Mouse (Mus musculus) layer of hippocampus, postnatal 25 days (tissue): ENCODE measurements around the gene Gstt3. TPM values are rescaled to one million over a fixed set of nuclear protein-coding genes. Genes with fewer than 3 reads are reported as not detected.

Experiments
- DNase-seq, 2 experiments: peaks; one replicate each; pipeline ENCODE4 v3.0.0; 2022; ENCODE audit warnings: mixed read lengths in 2 of 2, low spot score in 1 of 2; ENCODE audit errors: extremely low spot score in 1 of 2
- total RNA-seq, 2 experiments: library from RNA; stranded (reverse); gene quantifications; 2 replicates each; pipeline ENCODE4 v1.2.3; 2021

The Gstt3 gene
- 1 to 10 TPM; 1.7 to 1.8 TPM for total RNA-seq

DNA sequence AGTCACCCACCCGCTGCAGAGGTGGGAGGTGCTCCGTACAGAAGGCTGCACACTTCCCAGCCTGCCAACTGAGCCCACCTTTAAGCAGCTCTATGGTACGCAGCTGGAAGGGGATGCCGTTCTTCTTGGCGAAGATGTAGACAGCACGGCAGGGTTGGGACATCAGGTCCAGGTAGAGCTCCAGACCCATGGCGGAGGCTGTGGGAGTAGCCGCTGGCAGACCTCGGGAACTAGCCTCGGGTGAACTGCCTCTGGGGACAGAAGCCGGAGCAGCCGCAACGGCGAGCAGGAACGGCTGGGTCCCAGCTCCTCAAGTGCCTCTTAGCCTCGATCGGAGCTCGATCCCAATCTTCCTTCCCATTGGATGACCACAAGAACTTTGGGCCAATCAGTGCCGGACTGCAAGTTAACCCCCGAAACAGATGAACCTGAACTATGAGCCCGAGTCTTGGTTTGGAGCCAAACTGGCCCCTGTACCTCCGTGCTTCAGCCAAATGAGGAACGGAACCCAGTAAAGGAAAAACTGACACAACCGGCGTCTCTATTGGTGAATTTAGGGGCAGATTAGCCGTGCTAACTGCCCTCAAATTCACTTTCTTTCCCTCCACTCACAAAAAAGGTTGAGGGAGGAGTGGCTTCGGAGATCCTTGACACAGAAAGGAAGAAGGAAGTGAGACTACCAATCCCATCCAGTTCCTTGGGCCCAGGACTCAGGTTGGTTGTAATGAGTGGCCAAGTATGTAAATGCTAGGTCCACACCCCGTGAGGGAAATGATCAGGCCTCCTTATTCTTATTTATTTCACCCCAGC, at the start of gene Gstt3, which contains the start of gene Gm20441:
TSS of gene Gstt3 (minus strand) at position 646 of the 810 bp plus-strand sequence.
TSS of gene Gm20441 (minus strand) at position 186 of the 810 bp plus-strand sequence.
- DNase-seq: peak in 1 of 2 experiments; percentile 16

DNA sequence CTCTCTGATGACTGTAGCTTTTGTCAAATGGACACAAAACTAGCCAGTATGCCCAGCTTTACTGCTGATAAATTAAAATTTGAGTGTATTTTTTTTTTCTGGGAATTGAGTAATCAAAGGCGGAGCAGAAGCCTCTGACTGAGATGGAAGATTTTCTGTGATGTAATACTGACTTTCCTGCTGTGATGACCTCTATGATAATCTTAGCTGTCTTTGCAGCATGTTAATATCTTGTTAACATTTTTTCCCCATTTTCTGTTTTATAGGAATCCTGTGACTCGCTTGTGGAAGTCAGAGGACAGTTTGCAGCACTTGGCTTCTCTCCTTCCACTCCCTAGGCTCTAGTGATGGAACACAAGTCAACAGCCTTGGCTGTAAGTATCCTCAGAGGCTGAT, 49.1 kb upstream of the Gstt3 start:
- no peak for DNase-seq

GRCm38 (mm10) chr10:75829529-75830274, 48.5 kb upstream of the Gstt3 start:
- DNase-seq: no peak

GRCm38 (mm10) chr10:75828500-75828931, 47.3 kb upstream of the Gstt3 start:
- peak in 1 of 2 experiments; percentile 25 for DNase-seq

DNA sequence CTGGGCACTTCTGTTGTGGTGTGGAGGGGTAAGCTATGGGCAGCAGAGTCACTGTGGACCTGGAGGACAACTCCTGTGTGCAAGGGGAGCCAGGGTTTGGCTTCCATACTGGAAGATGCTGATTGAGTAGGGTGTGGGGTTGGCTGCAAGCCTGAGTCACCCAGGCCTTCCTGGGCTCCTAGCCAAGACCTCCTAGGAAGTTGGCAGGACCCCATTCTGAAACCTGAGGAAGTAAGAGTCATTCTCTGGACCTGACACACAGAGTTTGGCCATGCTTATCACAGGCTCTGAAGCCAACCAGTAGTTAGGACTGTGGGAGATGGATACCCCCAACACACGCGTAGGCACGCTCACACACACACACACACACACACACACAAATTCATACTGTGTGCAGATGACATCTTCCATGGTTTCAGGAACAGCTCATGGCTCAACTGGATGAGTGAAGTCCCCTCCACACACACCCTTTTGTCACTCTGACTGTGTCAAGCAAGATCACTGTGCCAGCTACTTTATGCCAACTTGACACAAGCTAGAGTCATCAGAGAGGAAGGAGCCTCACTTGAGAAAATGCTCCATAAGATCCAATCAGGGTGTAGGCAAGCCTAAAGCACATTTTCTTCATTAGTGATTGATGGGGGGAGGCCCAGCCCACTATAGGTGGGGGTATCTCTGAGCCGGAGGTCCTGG, 46.6 kb upstream of the Gstt3 start:
- no peak for DNase-seq

- DNase-seq: no peak
Observed at GRCm38 (mm10) chr10:75824530-75824929, 43.3 kb upstream of the Gstt3 start.

DNA sequence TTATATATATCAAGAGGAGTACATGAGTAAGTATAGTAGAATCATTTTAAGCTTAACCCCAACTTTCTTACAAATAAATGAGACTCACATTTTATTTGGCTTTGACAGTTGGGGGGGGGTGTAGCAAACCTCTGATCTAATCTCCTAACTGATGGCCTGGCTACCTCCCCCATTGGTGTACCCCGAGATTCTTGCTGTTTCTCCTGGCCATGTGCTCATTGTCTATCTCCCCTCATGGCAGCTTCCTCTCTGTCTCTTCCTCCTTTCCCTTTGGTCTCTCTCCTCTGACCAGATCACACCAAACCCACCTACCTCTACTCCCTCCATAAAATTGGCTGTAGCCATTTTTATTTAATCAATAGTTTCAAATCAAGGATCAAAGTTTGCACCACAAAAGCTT, 42.6 kb upstream of the Gstt3 start:
- DNase-seq: no peak

GRCm38 (mm10) chr10:75822443-75822842, 41.2 kb upstream of the Gstt3 start, which contains the start of gene Gstt4:
Gene Gstt4 (minus strand): TSS chr10:75822543.
- no peak for DNase-seq

DNA sequence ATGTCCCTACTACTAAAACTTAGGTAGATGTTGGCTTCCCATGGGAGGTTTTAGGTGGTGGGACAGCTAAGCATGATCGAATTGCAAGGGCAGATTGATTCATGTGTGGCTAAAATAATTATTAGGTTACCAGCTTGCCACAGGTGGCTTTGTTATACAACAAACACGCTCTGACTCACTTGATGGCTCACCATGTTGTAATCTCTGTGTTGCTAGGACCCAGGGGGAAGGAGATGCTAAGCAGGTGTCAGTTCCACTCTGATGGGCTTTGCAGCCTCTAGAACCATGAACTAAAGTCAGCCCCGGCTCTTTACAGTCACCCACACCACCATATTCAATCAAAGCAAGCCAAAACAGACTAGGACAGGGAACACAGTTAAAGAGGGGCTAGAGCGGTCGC, 38.7 kb upstream of the Gstt3 start:
- DNase-seq: no peak

- DNase-seq: no peak
Observed at GRCm38 (mm10) chr10:75818641-75819040, 37.4 kb upstream of the Gstt3 start.

GRCm38 (mm10) chr10:75804217-75804616, 23.0 kb upstream of the Gstt3 start:
- no peak for DNase-seq

- DNase-seq: peak in 1 of 2 experiments; percentile 30
Observed at GRCm38 (mm10) chr10:75798176-75798696, 17.0 kb upstream of the Gstt3 start, which contains the start of gene Gstt1. Gene Gstt1 (minus strand): TSS chr10:75798584.

DNA sequence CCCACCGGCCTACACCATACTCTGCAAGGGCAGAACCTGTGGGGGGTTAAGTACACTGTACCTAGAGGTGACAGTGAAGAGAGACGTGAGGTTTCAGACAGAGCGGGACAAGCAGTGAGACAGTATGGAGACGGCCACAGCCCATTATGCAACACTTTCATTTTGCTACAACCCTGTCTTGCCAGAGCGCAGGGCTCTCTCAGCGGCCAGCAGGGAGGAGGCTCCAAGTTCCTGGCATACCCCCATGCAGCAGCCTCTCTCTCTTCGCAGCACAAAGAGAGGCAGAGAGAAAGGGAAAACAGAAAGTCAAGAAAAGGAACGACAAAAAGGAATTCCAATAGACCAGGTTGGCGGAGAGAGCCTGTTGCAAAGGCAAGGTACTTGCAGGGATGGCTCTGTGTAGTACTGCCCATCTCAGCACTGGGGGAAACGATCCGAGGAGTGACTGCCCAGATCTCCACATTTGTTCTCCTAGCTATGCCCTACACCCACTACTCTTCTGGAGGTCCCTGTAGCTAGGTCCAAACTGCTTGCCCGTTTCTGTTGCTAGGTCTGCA, 16.5 kb upstream of the Gstt3 start:
- DNase-seq: peak; percentile 18 to 20

- no peak for DNase-seq
Observed at GRCm38 (mm10) chr10:75796731-75797516, 15.7 kb upstream of the Gstt3 start.

DNA sequence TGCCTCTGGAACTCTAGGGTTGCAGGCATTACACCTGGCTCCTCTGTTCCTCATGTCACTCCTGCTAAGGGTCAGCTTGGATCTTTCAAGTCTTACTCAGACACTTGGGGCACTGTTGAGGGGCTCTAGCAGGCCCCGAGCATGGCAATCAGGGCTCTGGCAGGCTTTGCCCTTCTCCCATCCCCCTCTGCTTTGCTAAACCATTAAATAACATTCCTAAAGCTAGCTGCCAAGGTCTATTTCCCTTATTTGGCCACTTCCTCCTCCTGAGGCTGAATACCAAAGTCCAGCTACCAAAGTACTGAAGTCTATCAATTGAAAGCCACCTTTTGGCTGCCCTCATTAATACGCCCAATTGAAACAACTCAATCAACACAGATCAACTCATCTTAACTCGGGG, 13.7 kb upstream of the Gstt3 start:
- DNase-seq: no peak

- DNase-seq: no peak
Observed at GRCm38 (mm10) chr10:75790773-75791172, 9.6 kb upstream of the Gstt3 start.

DNA sequence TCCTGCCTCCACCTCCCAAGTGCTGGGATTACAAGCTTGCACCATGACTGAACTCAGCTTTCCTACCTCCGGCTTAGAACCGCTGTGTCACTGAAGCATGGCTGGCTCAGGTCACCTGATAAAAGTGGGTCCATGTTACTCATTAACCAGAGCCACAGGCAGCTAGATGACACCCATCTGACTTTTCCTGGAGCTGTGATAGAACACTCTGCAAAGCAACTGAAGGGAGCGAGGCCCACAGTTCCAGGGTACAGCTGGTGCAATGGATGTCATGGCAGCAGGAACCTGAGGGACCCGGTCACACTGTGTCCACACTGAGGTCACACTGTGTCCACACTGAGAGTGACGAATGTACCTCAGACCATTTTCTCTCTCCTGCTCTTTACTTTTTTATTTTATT, 8.6 kb upstream of the Gstt3 start:
- no peak for DNase-seq

- DNase-seq: no peak
Observed at GRCm38 (mm10) chr10:75789081-75789735, 8.0 kb upstream of the Gstt3 start.

DNA sequence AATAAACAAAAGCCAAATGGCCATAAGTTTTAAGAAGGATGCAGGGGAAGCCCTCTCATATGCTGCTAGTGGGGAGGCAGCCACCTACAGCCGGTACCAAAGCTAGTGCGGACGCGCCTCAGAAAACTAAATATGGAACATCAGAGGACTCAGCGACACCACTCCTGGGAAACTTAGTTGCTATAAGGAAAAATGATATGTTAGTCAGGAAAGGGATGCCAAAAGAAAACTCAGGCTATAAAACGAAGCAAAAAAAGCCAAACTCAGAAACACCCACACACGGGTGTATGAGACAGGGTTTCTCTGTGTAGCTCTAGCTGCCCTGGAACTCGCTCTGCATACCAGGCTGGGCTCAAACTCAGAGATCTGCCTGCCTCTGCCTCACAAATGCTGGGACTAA, 7.1 kb upstream of the Gstt3 start:
- no peak for DNase-seq
